Mouse (Mus musculus) erythroblast, embryonic 14.5 days (primary cell): Measurements from ENCODE around the gene C1qtnf3.
"Not testable (repeated sequence)": the region's sequence is repeated elsewhere in the genome, so short reads cannot be mapped to it uniquely, and the experiment has no call there.

Experiments used
- GATA1 ChIP-seq: IDR thresholded peaks from 2 replicates; pipeline ENCODE4 v1.6.1; 2012; ENCODE audit warnings: low read length, inconsistent platforms, mixed read lengths
- TAL1 ChIP-seq: IDR thresholded peaks from 3 replicates; pipeline ENCODE4 v1.6.1; 2012; ENCODE audit warnings: low read length, inconsistent platforms, mixed read lengths

GRCm38 (mm10) chr15:10986477-10986876 lies 34.3 kb downstream of the C1qtnf3 start:
- not testable (repeated sequence) for TF ChIP-seq TAL1, GATA1
